Mouse (Mus musculus): Measurements from ENCODE around the gene Myog. TPM values are rescaled to one million over a fixed set of nuclear protein-coding genes. Genes with fewer than 3 reads are reported as not detected.

Gene Myog
- polyA plus RNA-seq, 1 experiment from 2014 or later = 190 TPM

Other genes with a start within 250 kb of the Myog start
- 27.1 and 28.2 TPM in 2 replicates for gene Btg2, start 210.9 kb upstream of the Myog start, polyA plus RNA-seq (2015; fragmentation: Nextera tagmentation; extraction: Ambion mirVana)
- 0.17 and 0.26 TPM in 2 replicates for gene Chit1, start 178.7 kb upstream of the Myog start, polyA plus RNA-seq (2015; fragmentation: Nextera tagmentation; extraction: Ambion mirVana)
- gene Chil1, start 107.8 kb upstream of the Myog start, polyA plus RNA-seq (2015; fragmentation: Nextera tagmentation; extraction: Ambion mirVana) = 11.6 and 12.1 TPM in 2 replicates
- gene Mybph, start 96.5 kb upstream of the Myog start, polyA plus RNA-seq (2015; fragmentation: Nextera tagmentation; extraction: Ambion mirVana) = 89.8 and 93.2 TPM in 2 replicates
- gene Adora1, start 54.6 kb upstream of the Myog start, polyA plus RNA-seq (2015; fragmentation: Nextera tagmentation; extraction: Ambion mirVana) = 2.8 and 3.2 TPM in 2 replicates
- gene Ppfia4, start 42.9 kb downstream of the Myog start, polyA plus RNA-seq (2015; fragmentation: Nextera tagmentation; extraction: Ambion mirVana) = 10.3 and 10.4 TPM in 2 replicates
- 81.0 and 90.9 TPM in 2 replicates for gene Tmem183a, start 72.0 kb downstream of the Myog start, polyA plus RNA-seq (2015; fragmentation: Nextera tagmentation; extraction: Ambion mirVana)
- gene 4933406M09Rik, start 96.0 kb downstream of the Myog start, polyA plus RNA-seq (2015; fragmentation: Nextera tagmentation; extraction: Ambion mirVana) = not detected in 2 replicates
- 41.9 and 43.1 TPM in 2 replicates for gene Cyb5r1, start 115.6 kb downstream of the Myog start, polyA plus RNA-seq (2015; fragmentation: Nextera tagmentation; extraction: Ambion mirVana)
- 86.3 and 89.6 TPM in 2 replicates for gene Adipor1, start 125.4 kb downstream of the Myog start, polyA plus RNA-seq (2015; fragmentation: Nextera tagmentation; extraction: Ambion mirVana)
- gene Klhl12, start 165.5 kb downstream of the Myog start, polyA plus RNA-seq (2015; fragmentation: Nextera tagmentation; extraction: Ambion mirVana) = 29.4 and 29.9 TPM in 2 replicates
- 40.1 and 40.8 TPM in 2 replicates for gene Rabif, start 204.7 kb downstream of the Myog start, polyA plus RNA-seq (2015; fragmentation: Nextera tagmentation; extraction: Ambion mirVana)